Mouse (Mus musculus) Patski (cell line): ENCODE results near the gene Srsf10. TPM values are rescaled to one million over a fixed set of nuclear protein-coding genes. Genes with fewer than 3 reads are reported as not detected.

ENCODE experiments used
- ATAC-seq: fragments of 100-300 bp; one replicate; pipeline ENCODE4 v1.8.0; 2021
- CTCF ChIA-PET: fragments of 350-600 bp; sonication (Branson Sonifier 250); formaldehyde crosslinking; loops from one replicate; lab custom pipeline; 2022; ENCODE audit warnings: inconsistent platforms; lab: Charles Lee
- POLR2A ChIA-PET: fragments of 350-600 bp; sonication (Branson Sonifier 250); formaldehyde crosslinking; loops from one replicate; lab custom pipeline; 2022; ENCODE audit warnings: antibody characterized with exemption, inconsistent platforms; lab: Charles Lee
- DNase-seq: peaks from one replicate; pipeline ENCODE4 v3.0.0-alpha.2; 2011; ENCODE audit warnings: low read depth, low spot score
- H3K27me3 ChIP-seq: fragments of 371-371 bp; one replicate; pipeline ENCODE4 v1.5.1; 2021
- CTCF ChIP-seq: fragments of 100-300 bp; IDR thresholded peaks from one replicate; pipeline ENCODE4 v1.5.1; 2021
- in situ Hi-C: fragments of 300-500 bp; cut with MboI; formaldehyde crosslinking; loops from 3 replicates; pipeline ENCODE4 v1.11.1; 2018; ENCODE audit warnings: low pct_unique_long_range_greater_than_20kb, mixed read lengths
- polyA plus RNA-seq: library from polyadenylated mRNA; unstranded; gene quantifications from one replicate; pipeline ENCODE4 v1.2.3, GENCODE M21; 2021

The Srsf10 gene
- polyA plus RNA-seq, 1 experiment from 2014 or later = 89.0 TPM

- ChIA-PET POLR2A (no interaction called here), CTCF (no interaction called here)
- ATAC-seq = no peak
- no peaks in the 10 kb centered on the region for H3K27me3 ChIP-seq
- in situ Hi-C loops = no loop called here
- no peak for TF ChIP-seq CTCF
- no peak for DNase-seq
Measured at GRCm38 (mm10) chr4:135833301-135834123, 22.0 kb upstream of the Srsf10 start.

- in situ Hi-C loops = no loop called here
- TF ChIP-seq CTCF = no peak
- POLR2A ChIA-PET = no interaction called here
- CTCF ChIA-PET = no interaction called here
- ATAC-seq = no peak
- no peaks in the 10 kb centered on the region for H3K27me3 ChIP-seq
- DNase-seq = no peak
Measured at GRCm38 (mm10) chr4:135834124-135834717, 21.3 kb upstream of the Srsf10 start.

GRCm38 (mm10) chr4:135838925-135839292 lies 16.6 kb upstream of the Srsf10 start:
- in situ Hi-C loops = no loop called here
- ChIA-PET CTCF (no interaction called here), POLR2A (no interaction called here)
- TF ChIP-seq CTCF = no peak
- DNase-seq (no peak), ATAC-seq (no peak)
- H3K27me3 ChIP-seq = no peaks in the 10 kb centered on the region

GRCm38 (mm10) chr4:135839293-135840011 lies 16.1 kb upstream of the Srsf10 start:
- in situ Hi-C loops = no loop called here
- ATAC-seq (no peak), DNase-seq (no peak)
- no peaks in the 10 kb centered on the region for H3K27me3 ChIP-seq
- ChIA-PET CTCF (no interaction called here), POLR2A (interaction anchor here (0.6 kb wide), 1 partner anchor 16 kb away, joined by 3 read pairs; the partner anchor contains the start of gene Srsf10)
- TF ChIP-seq CTCF = no peak

GRCm38 (mm10) chr4:135844400-135844799 lies 11.1 kb upstream of the Srsf10 start:
- in situ Hi-C loops = no loop called here
- H3K27me3 ChIP-seq = no peaks in the 10 kb centered on the region
- ATAC-seq (no peak), DNase-seq (no peak)
- CTCF ChIA-PET = no interaction called here
- POLR2A ChIA-PET = no interaction called here
- TF ChIP-seq CTCF = no peak

- H3K27me3 ChIP-seq = no peaks in the 10 kb centered on the region
- ChIA-PET POLR2A (no interaction called here), CTCF (no interaction called here)
- ATAC-seq (no peak), DNase-seq (no peak)
- in situ Hi-C loops = no loop called here
- TF ChIP-seq CTCF = no peak
Measured at GRCm38 (mm10) chr4:135847581-135847980, 8.0 kb upstream of the Srsf10 start.

GRCm38 (mm10) chr4:135850411-135851095 lies 5.0 kb upstream of the Srsf10 start:
- ATAC-seq (no peak), DNase-seq (no peak)
- in situ Hi-C loops = no loop called here
- H3K27me3 ChIP-seq = no peaks in the 10 kb centered on the region
- ChIA-PET CTCF (interaction anchor here (1.3 kb wide), 1 partner anchor 9 kb away, joined by 3 read pairs; no protein-coding TSS in a partner anchor), POLR2A (no interaction called here)
- TF ChIP-seq CTCF = no peak

- H3K27me3 ChIP-seq = no peaks in the 10 kb centered on the region
- ChIA-PET CTCF (interaction anchor here (1.3 kb wide), 1 partner anchor 8 kb away, joined by 3 read pairs; no protein-coding TSS in a partner anchor), POLR2A (no interaction called here)
- in situ Hi-C loops = no loop called here
- no peak for TF ChIP-seq CTCF
- no peak for DNase-seq
- ATAC-seq = no peak
Measured at GRCm38 (mm10) chr4:135851942-135852341, 3.6 kb upstream of the Srsf10 start.

GRCm38 (mm10) chr4:135853987-135854546 lies 1.5 kb upstream of the Srsf10 start:
- ATAC-seq = no peak
- POLR2A ChIA-PET = no interaction called here
- H3K27me3 ChIP-seq = no peaks in the 10 kb centered on the region
- in situ Hi-C loops = no loop called here
- CTCF ChIA-PET = no interaction called here
- no peak for TF ChIP-seq CTCF
- DNase-seq = no peak

GRCm38 (mm10) chr4:135854630-135855029 lies 917 bp upstream of the Srsf10 start:
- ChIA-PET POLR2A (interaction anchor here (0.5 kb wide), 1 partner anchor 926 kb away, joined by 3 read pairs; no protein-coding TSS in a partner anchor), CTCF (no interaction called here)
- in situ Hi-C loops = no loop called here
- no peaks in the 10 kb centered on the region for H3K27me3 ChIP-seq
- DNase-seq (no peak), ATAC-seq (no peak)
- no peak for TF ChIP-seq CTCF
